Mouse (Mus musculus) thymus, postnatal 10 days (tissue): ENCODE measurements around the gene Wnk1.
"Not testable (repeated sequence)": the region's sequence is repeated elsewhere in the genome, so short reads cannot be mapped to it uniquely, and the experiment has no call there.

ENCODE experiments used
- DNase-seq, 2 experiments: peaks; one replicate each; pipeline ENCODE4 v3.0.0; 2021; ENCODE audit warnings: low spot score in 2 of 2

Wnk1 gene

DNA sequence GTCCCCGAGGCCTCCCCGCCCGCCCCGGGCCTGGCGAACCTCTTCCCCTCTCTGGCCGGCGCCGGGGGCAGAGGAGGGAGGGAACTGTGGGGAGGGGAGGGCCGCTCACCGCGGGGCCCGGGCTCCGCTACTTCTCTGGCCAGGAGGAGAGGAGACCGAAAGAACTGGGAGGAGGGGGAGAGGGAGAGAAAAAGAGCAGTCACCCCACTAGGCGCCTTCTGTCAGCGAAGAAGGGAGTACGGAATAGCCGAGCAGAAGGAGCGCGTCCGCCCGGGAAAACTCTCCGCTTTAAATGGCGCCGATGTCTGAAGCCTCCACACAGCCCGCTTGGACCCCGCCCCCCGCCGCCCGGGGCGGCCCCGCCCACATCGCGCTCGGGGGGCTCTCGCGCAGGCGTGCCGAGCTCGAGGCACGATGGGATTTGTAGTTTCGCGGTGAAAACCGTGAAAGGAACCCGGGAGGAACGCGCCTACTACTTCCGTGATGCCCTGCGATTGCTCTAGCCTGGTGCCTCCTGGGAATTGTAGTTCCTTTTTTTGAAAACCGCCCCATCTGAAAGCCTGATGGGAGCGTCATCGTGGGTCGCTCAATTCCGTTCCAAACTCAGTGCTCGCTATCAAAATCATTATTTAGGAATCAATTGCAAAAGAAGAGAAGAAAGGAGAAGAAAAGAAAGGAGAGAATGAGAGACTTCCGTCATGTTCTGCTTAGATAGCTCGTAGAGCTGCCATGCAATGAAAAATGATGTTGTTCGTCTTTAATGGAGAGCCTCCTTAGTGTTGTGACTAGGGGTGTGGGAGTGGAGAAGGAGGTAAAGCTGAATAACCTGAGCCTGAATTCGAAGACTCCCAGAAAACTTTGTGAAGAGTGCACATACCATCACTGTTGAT, at the start of gene Wnk1:
Wnk1 (minus strand) TSS at position 307 of the 890 bp plus-strand sequence.
- DNase-seq: peak; percentile 95 to 97

DNA sequence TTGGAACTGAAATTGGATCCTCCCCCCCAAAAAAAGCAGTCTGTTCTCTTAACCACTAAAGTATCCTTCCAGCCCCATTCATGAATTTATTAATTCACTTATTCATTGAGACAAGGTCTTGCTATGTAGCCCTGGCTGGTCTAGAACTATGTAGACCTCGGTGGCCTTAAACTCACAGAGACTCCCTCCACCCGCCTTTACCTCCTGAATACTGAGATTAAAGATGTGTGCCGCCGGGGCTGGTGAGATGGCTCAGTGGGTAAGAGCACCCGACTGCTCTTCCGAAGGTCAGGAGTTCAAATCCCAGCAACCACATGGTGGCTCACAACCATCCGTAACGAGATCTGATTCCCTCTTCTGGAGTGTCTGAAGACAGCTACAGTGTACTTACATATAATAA, 48.6 kb upstream of the Wnk1 start:
- DNase-seq: not testable (repeated sequence)

DNA sequence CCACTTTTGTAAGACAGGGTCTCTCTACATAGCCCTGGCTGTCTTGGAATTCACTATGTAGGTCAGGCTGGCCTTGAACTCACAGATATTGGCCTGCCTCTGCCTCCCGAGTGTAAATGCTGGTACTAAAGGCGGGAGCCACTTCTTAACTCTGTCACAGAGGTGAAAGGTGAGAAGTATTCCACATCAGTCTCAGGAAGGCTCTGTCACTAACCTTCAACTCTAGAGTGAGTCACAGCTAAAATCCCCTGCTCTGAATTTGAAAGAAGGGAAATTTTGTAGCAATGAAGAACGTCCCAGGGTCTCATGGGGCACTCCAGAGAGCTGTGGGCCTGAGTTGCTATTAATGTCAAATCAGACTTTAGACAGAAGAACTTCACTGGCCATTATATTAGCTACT, 47.4 kb upstream of the Wnk1 start:
- no peak for DNase-seq

DNA sequence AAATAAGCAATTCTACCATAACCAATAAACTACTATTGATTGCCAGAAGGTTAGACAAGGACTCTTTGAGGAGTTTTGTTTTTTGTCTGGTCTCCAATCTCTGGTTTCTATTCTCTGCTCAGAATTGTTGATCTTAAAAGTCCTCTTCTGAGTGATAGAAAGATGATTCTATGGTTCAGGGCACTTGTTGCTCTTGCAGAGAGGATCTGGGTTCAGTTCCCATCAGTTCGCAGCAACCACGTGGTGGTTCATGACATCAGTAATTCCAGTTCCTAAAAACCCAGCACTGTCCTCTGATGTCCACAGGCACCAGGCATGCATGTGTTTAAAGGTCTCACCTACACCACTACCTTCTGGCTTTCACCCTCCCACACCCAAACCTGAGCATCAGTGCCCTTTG, 46.5 kb upstream of the Wnk1 start:
- no peak for DNase-seq

DNA sequence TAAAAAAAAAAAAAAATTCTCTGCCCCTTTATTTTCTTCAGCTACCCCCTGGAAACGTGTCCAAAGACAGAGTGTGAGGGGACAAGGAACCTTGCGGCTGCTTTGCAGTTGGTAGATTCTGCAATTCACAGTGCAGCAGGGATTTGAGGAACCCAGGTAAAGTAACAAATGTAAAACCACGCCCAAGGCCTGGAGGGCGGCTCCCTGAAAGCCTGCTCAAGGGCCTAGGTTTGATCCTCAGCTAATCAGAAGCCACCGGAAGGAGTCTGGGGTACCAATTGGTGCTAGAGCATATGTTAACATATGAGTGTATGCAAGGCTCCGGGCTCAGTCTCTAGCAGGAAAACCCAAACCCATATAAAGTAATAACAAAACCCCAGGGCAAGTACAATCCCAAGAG, 45.0 kb upstream of the Wnk1 start:
- no peak for DNase-seq

DNA sequence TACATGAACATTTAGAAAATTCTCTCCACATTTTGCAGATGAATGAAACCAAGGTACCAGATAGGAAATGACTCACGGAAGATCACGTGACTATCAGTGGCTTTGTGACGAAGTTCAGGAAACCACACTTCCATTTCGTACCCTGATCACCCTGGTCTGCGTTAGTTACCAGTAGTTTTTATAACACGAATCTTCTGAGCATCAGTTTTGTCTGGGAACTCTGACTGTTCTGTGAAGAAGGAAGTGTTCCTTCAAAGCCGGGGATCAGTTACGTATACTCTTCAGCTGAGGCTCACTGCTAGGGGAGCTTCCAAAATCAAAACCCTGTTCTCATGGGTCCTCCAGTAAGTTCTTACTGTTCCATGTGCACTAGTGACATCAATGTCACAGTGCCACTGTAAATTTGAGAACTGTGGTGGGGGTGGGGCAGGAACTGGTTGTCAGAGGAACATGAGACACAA, 44.5 kb upstream of the Wnk1 start:
- DNase-seq: no peak

DNA sequence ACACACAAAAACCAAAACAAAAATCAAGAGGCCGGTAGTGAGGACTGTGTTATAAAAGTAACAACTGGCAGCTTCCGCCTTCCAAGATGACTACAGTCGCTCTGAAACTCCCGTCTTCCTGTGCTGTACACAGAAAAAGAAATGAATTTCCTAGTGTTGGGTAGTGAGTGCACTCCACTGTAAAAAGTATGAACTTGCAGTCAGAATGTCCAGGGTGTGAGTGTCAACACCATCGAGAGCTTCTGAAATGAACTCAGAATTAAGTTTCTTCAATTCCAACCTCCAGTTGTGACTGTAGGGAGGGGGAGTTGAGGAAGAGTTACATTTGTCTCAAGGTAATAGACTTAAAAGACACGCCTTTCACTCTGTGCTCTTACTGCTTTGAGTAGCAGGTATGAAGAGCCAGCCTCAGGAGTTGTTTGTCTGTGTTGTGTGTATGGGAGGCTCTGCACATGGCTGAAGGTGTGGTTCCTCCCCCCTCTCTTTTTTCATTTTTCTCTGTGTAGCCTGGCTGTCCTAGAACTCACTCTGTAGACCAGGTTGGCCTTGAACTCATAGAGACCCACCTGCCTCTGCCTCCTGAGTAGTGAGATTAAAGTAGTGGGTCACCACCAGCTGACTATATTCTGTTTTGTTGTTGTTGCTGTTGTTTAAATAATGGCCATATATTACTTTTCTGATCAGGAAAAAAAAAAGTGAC, 43.9 kb upstream of the Wnk1 start:
- no peak for DNase-seq

DNA sequence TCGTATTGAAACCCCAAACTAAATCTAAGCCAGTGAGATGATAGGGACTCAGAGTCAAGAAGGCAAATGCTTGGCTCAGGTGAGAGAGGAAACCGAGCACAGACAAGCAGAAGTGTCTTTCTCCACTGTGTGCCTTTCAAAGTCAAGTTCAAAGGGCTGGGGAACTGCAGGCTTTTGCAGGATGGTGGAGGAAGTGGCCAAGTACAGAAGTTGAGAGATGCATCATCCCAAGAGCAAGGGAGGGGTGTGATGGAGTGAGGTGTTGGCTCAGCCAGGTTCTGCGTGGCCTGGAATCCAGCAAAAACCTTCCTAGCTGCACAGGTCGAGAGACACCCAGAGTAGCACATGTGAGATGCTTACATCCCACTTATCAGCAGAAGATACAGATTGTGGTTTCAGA, 43.0 kb upstream of the Wnk1 start:
- DNase-seq: peak; percentile 49

DNA sequence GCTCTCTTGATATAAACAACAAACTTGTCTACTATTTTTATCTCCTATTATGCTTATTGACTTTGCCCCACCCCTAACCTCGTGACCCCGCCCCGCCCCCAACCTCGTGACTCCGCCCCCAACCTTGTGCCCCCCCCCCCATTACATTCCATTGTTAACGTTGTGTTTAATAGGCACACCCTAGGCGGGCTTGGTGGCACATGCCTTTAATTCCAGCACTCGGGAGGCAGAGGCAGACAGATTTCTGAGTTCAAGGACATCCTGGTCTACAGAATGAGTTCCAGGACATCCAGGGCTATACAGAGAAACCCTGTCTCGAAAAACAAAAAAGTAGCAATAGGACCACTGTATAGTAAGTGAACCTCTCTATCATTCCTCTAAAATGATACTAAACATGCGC, 41.1 kb upstream of the Wnk1 start:
- no peak for DNase-seq

DNA sequence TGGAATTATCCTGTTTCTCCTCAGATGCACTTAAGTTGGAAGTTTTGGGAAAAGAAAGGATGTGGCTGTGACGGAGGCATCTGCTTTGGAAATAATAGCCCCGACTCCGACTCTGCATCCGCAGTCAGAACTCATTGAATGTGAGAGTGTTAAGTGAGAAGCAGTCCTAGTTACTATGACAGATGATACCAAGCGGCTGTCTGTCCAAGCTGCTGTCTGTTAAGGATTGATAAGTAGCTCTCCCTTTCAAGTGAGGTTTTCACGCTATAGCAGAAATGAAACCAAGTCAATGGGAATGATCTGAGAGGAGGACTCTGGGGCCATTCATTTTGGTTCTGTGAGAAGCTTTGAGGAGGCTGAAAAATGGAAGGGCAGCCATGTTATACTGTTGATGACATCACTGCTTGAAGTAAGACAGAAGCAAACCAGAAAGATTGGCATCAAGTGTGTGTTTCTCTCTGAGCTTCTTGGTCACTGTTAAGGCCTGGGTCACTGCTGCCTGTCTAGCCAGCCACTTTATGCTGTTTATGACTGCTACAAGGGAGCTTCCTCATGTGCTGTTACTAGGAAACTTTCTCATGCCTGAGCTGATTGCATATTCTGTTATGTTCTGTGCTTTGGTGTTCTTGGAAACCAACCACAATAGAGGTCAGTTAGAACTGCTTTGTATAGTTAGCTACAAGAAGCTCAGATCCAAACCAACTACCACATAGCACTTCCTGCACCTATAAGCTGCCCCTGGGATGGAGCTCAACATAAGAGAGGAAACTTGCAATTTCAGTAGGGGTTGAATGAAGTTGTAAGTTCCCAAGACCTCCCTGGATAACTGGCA, 38.4 kb upstream of the Wnk1 start:
- no peak for DNase-seq

DNA sequence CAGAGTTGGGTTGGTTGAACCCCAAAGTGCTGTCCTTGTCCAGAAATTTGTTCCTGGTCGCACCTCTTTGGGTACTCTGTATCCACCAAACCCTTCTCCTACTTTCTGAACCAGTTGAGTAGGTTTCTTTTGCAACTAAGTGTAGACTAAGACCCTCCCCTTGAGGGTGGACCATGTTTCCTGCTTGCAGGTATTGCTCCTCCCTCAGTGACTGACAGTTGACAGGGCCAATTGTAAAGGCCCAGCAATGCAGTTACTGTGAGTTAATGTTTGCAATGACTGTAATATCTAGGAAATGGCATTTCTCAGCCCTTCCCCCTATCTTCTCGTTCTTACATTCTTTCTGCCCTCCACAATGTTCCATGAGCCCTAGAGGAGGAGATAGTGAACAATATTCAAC, 34.2 kb upstream of the Wnk1 start:
- no peak for DNase-seq

DNA sequence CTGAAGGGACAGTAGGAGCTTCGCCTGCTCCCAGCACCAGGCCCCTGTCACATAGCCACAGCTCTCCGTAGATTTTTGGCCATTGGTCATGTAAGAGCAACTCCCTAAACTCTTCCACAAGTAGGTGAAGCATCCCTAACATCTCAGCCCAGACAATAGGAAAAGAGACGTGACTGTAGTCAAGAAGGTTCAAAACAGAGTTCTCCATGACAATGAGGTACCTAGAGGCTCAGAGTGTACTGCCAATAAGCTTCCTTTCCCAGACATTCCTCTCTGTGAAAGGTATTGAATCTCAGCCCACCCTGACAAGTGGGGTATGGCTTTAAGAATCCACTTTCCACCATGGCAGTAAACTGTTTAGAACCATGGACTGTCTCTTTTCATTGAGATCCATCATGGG, 31.1 kb upstream of the Wnk1 start:
- no peak for DNase-seq

DNA sequence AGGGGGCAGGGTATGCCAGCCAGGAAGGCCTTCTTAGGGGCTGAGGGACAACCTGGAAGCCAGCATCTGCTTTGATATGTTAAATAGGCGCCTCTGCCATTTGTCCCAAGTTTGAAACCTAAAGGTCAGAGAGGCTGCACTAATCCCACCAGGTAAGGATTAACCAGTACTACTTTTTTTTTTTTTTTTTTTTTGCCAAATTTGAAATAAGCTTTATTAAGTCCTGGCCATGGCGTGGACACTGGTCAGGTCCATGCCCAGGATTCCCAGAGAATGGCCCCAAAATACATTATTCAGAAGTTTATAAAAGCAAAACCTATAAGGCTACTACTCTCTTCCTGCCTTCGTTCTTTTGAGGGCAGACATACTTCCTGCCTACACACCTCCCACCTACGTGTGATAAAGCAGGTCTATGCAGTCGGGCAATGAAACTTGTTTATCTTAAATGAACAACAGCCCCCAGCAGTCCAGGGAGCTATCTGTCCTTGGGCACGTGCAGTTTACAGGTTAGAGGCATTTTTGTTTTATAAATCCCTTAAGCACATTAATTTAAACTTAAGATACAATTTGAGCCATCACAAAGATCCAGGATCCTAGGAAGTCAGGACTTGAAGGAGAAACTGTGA, 27.2 kb upstream of the Wnk1 start:
- peak in 1 of 2 experiments; percentile 33 for DNase-seq

DNA sequence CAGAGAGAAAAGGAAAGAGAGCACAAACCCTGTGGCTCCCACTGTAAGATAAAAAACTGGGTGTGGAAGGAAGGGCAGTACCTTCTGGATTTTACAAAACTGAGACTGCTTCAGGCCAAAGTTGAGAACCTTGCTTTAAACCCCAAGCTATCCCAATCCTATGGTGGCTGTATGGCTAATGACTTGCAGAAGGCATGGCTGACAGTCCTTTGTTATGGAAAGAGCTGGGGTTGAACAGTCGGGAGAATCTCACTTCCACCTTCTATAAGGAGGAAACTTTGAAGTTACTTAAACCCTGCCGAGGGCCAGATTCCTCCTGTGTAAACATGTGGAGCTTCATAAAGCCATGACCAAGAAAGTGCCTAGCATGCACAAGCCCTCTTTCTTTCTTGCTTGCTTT, 26.2 kb upstream of the Wnk1 start:
- DNase-seq: no peak

DNA sequence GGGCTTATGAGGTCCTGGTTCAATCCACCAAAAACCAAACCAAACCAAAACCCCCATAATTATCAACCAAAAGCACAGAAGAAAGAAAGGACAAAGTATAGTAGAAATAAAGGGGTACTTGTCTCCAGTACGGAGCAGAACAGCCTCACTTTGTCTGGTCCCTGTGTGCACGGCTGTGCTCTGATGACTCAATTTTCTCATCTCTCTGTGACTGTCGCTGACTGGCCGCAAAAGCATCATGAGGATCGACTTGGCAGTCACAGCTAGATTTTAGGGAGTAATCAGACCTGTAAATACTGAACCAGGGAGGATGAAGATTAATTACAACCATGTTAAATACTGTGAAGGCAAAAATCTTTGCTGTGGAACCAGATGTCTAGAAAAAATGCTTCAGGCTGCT, 24.5 kb upstream of the Wnk1 start:
- no peak for DNase-seq

DNA sequence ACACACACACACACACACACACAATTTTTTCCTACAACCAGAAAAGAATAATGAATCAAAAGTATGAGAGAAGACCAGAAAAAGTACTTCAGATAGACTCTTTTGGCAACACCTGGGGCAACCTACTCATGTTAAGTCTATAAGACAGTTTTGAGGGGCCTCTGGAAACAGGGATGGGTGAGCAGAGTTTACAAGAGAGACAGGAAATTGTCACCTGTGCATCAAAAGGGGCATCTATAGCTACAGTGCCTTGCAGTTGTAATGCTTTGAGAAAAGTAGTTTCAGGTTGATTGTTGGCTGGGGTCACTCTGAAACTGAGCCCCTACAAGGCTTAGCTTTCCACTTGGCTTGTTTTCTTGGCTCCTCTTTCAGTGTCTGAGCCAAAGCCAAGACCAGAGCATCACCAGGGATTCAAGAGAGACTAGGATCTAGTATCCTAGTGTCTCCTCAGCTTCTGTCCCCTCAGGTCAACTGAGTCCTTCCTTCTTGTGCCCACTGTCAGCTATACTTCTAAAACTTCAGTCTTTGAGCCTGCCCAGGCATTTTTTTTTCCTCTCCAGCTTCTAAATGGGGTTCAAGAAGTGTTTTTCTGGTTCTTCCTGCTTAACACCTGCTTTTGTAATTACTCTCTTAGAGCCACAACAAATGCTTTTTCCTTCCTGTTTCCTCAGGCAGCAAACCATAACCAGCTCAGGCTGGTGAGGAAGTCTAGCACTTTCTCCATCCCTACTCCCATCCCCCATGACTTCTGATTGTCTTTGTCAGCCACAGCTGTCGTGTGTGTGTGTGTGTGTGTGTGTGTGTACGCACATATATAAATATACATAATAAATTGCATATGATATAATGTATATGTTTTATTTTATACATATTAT, 17.4 kb upstream of the Wnk1 start:
- DNase-seq: peak; percentile 58 to 66

DNA sequence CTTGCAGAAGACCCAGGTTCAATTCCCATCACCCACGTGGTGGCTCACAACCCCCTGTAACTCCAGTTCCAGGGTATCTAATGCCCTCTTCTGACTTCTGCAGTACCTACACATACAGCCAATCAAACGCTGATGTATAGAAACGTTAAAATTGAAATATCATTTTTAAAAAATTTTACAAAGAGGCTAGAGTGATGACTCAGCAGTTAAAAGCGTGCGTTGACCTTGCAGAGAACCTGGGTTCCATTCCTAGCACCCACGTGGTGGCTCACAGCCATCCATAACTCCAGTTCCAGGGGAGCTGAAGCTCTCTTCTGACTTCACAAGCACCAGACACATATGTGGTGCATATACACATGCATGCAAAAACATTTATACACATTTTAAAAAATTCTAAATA, 15.9 kb upstream of the Wnk1 start:
- DNase-seq: no peak

DNA sequence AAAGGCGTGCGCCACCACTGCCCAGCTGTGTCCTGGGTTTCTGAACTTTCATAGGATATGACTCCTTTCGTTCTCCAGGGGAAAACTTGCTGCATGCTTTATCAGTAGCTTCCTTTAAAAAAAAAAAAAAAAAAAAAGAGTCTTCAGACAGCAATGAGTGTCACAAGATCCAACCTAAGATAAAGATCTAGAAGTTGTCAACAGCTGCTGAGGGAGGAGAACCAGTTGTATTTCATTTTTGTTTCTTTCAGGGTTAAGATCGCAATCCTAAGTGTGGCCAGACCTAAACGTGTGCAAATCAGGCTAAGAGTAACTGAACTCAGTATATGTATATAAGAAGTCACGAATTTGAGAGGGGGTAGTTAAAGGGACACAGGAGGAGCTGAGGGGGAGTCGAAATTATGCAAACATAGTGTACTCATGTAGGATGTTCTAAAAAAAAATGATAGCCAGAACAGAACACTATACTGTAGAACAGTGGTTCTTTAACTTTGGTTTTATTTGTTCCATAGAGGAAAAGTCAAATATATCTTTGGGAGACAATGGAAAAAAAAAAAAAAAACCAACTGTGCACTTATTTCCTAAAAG, 9.3 kb upstream of the Wnk1 start:
- DNase-seq: peak in 1 of 2 experiments; percentile 29

DNA sequence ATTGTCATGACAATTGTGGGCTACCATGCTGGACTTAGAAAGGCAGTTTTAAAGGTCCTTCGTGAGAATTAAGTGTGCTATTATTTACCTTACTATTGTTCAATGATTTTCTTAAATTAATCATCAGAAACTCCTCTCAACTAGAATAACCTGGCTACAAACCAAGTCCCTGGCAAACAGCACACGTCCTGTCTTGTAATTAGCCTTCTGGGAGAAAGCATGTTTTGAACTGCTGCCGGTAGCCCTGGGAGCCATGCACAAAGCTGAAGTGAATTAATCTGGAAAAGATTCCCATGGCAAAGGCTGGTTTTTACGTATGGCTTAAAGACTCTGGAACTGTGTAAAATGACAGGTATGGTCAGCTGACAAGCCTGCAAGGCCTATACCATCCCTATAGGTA, 6.9 kb upstream of the Wnk1 start:
- no peak for DNase-seq

DNA sequence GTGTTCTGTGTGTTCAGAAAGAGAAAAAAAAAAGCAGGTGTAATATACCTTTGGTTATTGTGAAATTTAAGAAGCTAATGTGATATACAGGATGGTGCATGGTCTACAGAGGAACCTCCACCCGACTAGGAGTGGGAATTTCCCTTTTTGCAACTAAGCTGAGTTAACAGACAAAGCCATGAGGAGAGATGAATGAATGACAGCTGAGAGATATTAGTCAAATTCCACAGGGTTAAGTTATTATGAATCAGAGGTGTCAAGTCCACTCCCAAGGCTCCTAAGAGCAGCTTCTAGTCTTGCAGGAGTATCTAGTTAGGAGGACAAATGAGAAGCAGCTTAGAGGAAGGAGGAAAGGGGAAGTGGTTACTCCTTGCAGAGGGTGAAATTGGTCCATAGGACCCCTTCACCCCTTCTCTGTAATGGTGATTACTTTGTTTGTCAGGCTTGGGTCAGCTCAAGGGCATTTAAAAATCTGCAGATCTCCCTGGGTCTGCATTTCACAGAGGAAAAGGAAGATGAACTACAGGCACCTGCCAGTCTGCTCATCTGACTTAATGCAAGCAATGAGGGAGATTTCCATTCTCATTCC, 4.3 kb upstream of the Wnk1 start:
- DNase-seq: no peak
